Mouse (Mus musculus) cerebellum, adult 11-12 months (tissue): ENCODE results near the gene Sptb.

Source experiments
- DNase-seq: peaks from one replicate; pipeline ENCODE4 v3.0.0; 2022

Sptb gene

DNA sequence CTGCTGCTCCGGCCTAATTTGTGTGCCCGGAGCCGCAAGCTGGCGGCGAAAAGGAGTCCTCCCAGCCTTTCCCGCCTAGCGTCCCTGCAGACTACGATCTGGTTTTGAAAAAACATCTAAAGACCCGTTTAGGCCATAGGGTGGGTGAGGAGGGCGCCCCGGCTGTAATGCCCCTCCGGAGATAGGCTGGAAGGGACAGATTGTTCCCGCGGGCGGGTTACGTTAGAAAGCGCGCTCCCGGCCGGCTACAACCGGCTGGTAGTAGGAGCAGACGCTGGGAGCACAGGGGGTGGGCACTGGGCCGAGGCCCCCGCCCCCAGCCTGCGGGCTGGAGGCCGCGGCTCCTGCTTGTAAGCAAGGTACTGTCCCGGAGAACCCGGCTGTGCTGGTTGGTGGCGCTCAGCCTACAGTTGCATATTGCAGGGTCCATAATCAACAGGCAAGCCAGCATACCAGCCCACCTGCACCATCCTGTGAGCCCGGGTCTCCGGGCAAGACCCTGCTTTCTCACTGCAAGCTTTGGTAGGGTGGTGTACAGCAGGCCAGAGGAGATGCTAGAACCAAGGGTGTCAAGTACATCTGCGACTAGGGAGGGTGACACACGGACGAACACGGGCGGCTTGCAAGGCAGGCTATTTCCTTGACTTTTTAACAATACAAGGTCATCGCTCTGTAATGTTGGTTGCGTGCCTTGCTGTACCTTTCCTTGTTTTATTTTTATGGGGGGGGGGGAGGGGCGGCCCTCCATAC lies at the start of gene Sptb:
TSS of gene Sptb (minus strand) at position 197 of the 750 bp plus-strand sequence.
- DNase-seq, result peak; percentile 98

DNA sequence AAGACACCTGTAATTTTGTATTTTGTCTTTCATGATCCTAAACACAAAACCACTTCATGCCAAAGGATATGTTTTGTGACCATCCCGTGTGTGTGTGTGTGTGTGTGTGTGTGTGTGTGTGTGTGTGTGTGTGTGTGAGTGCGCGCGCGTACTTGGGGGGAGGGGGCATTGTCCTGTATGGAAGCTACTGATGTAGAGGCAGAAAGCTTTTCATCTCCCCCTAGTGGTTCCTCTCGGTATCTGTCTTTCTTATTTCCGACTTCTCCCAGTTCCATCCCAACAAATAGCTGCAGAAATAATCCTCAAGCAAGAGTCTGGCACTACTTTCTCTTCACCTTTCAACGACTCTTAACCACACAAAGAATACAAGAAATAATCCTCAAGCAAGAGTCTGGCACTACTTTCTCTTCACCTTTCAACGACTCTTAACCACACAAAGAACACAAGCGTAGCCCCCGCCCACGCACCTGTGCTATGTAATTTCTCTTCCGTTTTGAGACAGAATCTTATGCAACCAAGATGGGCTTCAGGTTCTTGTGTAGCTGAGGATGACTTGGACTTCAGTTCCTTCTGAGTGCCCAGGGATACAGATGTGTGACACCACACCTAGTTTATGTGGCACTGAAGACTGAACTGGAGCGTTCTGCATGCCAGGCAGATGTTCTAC lies 42.4 kb upstream of the Sptb start:
- peak; percentile 39 for DNase-seq

DNA sequence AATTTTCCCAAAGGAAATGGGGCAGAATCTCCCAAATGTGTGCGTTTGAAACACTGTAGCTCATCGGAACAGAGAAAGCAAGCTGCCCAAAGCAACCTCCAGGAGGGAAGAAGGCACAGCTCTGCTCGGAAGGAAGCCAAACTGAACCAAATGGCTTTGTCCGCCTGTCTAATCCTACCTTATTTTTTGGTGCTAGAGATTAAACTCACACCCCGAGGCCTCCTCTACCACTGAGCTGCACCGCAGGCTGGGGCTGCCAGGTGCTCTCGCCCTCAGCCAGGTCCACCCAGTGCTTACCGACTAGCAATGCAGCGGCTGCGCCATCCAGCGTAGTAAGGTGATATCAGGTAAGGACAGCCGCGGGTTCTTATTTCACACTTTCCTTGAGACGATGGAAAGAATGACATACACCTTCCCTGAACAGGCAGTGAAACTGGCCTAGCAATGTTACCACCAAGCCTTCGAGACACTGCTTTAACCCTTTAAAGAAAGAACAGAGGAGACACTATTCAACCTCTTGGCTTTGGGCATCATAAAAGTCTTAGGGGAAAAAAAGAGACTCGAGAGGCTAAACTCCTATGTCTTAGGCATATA lies 40.6 kb upstream of the Sptb start:
- DNase-seq, result peak; percentile 62

DNA sequence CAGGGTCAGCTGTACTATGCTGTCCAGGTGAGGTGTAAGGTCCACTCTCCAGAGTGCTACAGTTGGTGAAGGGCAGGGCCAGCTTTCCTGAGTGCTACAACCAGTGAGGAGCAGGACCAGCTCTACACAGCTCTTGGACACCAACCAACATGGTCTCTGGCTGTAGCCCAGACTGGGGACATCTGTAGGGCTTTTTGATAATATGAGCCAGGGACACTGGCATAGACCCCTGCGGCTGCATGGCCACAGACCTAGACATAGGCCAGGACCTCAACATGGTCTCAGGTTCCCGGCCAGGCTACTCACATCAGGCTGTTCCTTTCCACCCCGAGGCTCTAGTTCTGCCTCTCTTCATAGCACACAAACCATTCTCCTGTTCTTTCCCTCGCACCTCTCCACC lies 17.6 kb upstream of the Sptb start:
- DNase-seq, result no peak

DNA sequence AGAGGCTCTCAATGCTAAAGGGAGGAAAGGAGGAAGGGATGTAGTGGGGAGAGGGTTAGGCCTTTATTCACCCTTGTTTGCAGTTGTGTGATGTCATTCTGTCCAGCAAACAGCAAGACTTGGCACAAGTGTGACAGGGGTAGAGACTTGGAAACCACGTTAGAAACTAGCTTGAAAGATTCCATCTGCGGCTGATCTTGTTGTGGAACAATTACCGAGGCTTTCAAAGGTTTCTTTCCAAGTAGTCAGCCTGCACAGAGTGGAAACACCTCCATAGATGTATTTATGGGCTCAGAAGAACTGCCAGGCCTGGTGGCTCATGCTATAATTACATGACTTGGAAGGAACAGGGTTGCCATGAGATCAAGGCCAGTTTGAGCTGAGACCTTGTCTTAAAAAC lies 11.7 kb upstream of the Sptb start:
- no peak for DNase-seq

DNA sequence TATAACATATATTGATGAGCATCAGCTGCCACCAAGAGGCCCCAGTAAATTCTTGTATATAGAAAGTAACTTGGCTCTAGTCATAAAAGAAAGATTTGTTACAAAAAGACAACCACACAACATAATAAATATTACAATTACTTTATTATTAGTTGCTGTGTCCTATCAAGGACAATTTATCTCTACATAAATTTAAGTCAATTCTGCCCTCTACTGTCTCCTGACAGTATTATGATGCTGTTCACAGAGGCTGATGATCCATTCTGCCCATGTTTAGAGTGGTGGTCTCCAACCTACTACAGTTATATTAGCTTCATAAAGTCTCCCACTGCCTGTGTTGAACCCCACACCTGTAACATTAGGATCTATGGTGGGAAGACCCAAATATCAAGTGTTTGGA lies 10.2 kb upstream of the Sptb start:
- DNase-seq, result no peak

DNA sequence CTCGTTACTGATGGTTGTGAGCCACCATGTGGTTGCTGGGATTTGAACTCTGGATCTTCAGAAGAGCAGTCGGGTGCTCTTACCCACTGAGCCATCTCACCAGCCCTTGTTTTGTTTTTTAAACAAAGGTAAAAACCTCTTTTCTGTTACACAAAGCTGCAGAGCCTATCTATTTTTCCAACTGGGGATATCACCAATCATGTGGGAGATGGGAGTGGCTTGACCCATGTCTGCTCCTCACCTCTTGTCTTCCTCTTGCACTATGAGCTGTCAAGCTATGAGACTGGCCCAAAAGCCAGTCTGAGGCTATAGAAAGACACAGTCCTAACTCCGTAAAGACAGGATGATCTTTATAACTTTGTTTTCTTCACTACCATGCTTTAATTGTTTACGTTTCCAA lies 8.0 kb upstream of the Sptb start:
- DNase-seq, result no peak

DNA sequence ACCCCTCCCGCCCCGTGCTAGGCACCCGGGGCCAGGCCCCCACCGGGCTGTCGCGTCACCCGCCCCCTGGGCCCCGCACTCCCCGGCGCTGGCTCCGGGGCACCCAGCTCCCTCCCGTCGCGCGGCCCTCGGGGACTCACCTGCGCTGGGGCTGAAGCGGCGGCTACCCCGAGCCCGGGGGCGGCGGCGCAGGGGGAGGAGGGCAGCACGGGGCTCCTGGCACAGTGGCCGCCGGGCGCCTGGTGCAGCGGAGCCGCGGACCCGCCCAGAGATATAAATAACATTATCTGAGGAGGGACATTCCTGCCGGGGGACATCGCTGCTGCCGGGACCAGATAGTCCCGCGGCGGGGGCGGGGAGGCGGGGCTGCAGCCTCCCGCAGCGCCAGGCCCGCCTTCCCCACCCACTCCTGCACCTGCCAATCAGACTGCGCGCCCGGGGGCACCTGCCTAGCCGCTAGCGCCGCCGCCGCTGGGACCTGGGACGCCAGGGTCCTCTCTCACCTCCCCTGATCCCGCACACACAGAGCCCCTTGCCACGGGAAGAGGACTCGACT lies 474 bp downstream of the Sptb start:
- DNase-seq, result peak; percentile 92

DNA sequence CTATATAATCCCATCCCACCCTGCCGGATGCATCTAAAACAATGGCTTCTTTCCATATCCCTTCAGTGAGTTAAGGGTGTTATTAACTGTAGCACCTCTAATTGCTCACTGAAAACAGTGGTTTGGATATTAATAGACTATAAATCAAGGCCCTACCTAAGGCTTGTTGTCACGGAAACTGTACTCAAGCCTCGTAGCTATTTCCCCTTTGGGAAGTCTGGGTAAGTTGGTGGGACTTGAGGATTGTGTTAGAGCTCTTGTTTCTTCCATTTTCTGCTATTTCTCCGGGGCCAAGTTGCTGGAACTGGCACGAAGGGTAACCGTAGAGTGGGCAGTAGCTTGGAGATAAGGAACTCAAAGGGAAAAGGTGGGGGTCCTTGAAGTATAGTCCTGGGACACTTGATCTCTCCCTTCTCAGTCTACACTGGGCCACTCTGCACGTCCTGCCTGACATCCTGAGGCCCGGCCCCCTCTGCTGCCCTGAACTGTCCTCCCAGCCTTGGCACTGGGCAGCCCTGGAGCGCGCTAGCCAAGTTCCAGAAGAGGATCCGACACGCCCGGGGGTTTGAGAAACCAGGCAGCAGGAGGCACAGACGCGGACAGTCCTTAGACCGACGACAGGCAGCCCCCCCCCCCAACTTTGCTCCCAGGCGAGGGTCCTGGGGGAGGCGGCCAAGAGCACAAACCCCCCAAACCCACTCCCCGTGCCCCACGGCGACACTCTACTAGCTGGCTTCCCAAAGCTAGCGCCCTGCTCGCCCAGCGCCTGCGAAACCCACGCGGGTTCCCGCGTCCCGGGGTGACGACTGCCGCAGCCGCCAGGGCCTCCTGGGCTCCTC lies 1.2 kb downstream of the Sptb start:
- peak; percentile 89 for DNase-seq

DNA sequence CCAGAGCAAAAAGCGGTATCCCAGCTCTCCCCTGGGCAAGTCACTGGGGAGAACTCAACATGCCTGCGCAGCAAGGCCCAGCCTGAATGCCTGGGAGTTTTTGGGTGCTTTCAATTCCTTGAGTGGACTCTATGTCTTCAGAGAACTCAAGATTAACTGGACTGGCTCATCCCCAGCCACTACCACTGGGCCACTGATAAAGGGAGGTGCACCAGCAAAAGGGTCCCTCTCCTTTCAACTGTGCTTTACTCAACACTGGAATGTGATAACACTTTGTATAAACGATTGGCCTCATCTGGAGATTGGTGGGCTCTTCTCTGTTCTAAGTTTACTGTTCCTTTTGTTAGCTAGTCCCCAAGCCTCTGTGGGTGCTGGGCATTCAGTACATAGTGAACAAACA lies 2.2 kb downstream of the Sptb start:
- no peak for DNase-seq

DNA sequence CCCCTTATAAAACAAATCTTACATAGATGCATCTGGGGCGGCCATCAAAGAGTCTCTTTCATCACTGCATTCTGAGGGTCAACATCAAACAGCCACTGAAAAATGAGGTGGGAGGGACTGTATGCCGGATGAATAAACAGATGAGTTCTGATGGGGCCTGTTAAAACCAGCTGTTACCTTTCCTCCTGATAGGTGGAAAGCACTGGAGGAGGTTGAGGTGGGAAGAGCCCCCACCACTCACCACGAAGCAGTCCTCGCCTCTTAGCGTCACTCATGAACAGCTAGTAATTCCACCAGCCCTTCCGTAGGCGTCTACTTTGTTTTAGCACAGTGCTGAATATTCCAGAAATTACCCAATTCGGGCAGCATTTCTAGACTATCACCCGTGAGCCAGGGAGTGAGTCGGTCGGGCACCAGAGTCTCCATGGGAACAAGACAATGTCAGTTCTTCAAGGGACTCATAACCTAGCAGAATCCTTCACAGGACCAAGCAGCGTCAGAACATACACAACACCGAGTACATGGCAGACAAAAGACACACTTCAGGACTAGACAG lies 13.9 kb downstream of the Sptb start:
- no peak for DNase-seq

DNA sequence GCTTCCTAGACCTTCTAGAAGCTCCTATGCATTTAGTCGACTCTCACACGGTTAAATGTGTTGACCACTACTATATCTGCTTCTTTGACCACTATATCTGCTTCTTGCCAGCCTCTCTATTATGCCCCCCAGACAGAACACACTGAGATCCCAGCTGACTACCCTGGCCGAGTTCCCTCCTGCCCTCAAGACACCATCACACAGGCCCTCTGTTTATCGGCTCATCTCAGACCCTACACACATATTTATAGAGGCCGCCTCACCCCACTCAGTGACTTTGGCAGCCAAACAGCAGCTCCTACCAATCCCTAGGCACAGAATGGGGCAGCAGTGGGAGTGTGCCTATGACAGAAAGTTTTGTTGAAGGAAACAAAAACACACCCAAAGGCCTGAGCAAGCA lies 14.6 kb downstream of the Sptb start:
- DNase-seq, result no peak

DNA sequence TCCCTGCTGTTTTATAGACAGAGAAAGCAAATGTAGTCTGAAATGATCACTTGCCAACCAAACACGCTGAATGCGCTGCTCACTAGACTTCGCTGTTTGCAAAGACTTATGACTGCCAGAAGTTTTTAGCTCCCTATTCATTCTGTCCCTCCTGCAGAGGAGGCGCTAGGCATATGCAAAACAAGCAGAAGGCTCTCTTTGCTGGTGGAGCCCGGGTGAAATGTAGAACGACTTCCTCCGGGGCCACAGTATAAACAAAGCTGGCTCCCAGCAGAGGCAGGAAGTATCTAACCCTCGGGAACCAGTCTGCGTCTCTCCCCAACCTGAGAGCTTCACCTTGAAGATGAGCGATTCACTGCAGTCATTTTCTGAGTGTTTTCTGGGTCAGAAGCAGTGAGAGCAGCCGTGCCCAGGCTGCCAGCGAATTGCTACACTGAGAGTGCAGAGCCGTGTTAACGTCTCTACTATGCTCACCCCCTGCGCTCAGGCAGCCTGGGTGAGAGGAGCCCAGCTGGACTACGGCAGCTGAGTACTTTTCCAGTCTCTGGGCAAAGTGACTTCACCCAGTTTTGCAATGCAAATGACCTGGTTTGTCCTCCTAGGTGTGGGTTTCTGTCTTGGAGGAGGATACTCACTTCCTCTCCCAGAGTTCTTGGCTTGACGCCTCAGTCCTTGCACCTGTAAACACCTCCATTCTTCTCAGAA lies 15.4 kb downstream of the Sptb start:
- peak; percentile 71 for DNase-seq

DNA sequence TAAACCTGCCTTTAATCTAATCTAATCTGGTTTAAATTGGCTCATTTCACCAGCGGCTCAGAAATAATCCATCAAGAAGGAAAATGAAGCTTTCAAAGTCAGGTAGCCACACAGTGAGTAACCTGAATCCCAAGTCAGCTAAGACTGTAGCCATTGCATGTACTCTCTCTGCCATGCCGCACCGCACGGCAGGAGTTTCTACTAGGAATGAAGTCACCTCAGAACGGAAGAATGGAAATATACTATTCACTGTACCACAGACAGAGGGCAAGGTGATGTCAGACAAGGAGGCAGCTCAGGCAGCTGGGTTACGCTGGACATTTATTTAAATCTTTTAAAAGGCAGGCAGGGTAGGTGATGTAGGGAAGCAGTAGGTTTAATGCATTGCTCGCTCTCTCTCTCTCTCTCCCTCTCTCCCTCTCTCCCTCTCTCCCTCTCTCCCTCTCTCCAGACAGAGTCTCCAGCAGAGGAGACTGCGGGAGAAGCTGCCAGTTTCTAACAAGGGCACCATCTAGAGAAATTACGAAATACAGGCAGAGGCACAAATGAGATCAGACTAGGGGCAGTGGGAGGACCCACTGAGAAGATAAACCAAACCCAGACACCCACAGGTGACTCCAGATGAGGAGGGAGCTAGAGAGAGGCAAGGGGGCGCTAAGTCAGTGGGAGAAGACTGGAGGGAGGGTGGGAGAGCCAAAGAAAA lies 22.7 kb downstream of the Sptb start:
- no peak for DNase-seq

DNA sequence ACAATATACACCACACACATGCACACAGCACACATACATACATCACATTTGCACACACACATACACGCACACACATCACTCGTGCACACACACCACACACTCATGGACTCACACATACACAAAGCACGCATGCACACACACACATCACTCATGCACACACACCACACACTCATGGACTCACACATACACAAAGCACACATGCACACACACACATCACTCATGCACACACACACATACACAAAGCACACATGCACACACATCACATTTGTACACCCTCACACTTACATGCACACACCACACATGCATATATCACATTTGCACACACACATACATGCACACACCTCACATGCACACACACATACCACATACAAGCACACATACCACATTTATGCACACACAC lies 24.7 kb downstream of the Sptb start:
- DNase-seq, result no peak

DNA sequence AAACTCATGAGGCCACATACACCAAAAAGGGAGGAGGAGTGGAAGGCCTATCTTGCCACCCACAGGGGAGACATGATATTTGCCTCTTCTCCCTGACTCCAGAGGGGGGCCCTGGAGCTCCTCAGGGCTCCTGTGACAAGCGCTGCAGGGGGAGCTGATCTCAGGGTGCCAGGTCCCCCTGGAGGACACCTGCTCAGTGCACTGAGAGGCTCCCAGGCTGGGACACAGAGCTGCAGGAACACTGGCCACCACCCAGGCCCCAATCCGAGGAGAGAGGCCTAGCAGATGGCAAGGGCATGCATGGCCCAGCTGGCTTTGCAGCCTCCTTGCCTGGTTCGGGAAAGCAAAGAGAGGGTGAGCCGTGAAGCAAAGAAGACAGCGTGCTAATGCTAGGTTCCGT lies 25.9 kb downstream of the Sptb start:
- peak; percentile 92 for DNase-seq

DNA sequence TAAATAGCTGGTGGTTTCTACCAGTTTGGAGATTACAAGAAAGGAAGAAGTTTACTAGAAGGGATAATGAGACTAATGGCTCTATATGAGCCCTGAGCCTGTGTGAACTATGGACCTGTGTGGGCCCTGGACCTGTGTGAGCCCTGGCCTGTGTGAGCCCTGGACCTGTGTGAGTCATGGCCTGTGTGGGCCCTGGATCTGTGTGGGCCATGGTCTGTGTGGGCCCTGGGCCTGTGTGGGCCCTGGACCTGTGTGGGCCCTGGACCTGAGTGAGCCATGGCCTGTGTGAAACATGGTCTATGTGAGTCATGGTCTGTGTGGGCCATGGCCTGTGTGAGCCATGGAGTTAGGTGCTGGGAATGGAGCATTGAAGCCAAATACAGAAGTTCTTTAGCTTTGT lies 28.4 kb downstream of the Sptb start:
- no peak for DNase-seq

DNA sequence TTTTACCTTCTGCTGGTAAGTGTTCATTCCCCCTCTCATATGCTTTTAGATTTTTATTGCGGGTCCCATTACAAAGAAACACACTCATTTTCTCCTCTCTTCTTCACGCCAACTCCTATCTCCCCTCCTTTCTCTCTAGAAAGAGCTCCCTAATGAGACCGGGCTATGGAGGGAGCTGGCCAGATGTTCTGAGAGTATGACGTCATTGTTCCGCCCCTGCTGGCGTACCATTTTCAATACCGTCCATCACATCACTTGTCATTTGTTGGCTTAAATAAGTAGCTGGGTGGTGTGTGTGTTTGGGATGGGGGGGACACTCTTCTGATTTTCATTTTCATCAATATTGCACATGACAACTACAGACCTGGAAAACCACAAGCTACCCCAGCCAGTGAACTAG lies 33.3 kb downstream of the Sptb start:
- no peak for DNase-seq

DNA sequence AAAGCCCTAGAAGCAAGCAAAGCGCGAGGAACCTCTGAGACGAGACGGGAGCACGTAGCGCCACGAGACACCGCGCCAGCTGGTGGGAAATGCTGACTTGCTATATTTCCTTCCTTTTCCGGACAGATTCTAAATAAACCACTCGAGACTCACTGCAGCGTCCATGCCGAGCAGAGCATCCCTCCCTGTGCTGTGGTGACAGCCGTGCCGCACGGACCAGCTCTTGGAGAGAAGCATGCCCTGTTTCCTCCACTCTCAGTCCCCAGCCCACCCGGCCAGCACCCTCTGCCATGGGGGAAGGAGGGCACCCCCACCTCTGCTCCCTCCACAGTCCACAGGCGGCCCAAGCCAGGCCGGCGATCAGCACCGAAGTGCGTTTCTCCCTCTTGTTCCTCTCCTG lies 33.9 kb downstream of the Sptb start:
- DNase-seq, result no peak

DNA sequence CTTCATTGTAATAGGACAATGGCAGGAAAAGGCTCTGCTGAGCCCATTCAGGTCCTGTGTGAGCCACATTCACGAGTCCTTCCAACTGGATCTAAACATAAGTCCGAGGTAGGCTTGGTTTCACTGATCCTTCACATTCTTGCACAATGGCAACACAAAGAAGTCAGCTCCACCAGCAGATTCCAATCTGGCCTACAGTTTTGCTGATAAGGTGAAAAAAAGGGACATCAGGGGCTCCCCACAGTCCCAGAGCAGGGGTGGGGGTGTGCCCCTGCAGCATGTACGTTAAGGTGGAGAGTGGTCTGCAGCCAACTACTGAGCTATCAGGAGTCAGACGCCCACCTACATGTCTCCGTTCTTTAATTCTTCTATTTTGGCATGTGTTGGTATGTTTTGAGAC lies 35.0 kb downstream of the Sptb start:
- no peak for DNase-seq

DNA sequence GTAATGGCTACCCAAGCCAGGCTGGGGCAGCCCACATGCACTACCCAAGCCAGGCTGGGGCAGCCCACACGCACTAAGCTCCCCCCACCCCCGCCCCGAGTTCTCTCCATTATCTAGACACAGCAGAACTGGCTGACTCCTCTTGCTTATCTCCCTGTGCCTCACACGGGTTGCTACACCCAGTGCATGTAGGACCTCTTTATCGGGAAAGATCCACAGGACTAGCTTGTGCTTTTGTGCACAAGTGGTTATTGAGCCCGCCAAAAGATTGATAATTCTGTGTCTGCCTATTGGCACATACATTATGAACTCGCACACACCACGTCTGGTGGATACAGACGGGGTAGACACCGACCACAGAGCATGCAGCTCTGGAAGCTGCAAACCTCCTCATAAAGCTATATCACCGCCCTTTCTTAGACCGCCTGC lies 36.5 kb downstream of the Sptb start:
- no peak for DNase-seq
